Mouse (Mus musculus) embryonic facial prominence, embryonic 15.5 days (tissue): Measurements from ENCODE around the gene Gnptab. TPM values are rescaled to one million over a fixed set of nuclear protein-coding genes. Genes with fewer than 3 reads are reported as not detected.
"Not testable (repeated sequence)": the region's sequence is repeated elsewhere in the genome, so short reads cannot be mapped to it uniquely, and the experiment has no call there.

Experiments used
- ATAC-seq: fragments of 200-750 bp; cut with Nextera tagmentation; 2 replicates; pipeline ENCODE4 v1.8.0; 2017; ENCODE audit warnings: low read depth, moderate TSS enrichment; ENCODE audit not compliant: insufficient number of reproducible peaks, low FRiP score, low TSS enrichment
- H3K27ac ChIP-seq: fragments of 300-500 bp; sonication (generic); replicated peaks from 2 replicates; pipeline ENCODE4 v1.5.1; 2015; ENCODE audit warnings: mild to moderate bottlenecking, inconsistent platforms
- H3K27me3 ChIP-seq: fragments of 300-500 bp; sonication (generic); 2 replicates; pipeline ENCODE4 v1.6.1; 2015; ENCODE audit warnings: inconsistent platforms
- H3K36me3 ChIP-seq: fragments of 300-500 bp; sonication (generic); 2 replicates; pipeline ENCODE4 v1.6.1; 2015; ENCODE audit warnings: mild to moderate bottlenecking, inconsistent platforms
- H3K4me1 ChIP-seq: fragments of 300-500 bp; sonication (generic); 2 replicates; pipeline ENCODE4 v1.6.1; 2015; ENCODE audit warnings: inconsistent platforms
- H3K4me2 ChIP-seq: fragments of 300-500 bp; sonication (generic); replicated peaks from 2 replicates; pipeline ENCODE4 v1.6.1; 2015; ENCODE audit warnings: mild to moderate bottlenecking, inconsistent platforms
- H3K4me3 ChIP-seq: fragments of 300-500 bp; sonication (generic); replicated peaks from 2 replicates; pipeline ENCODE4 v1.5.1; 2015; ENCODE audit warnings: mild to moderate bottlenecking, inconsistent platforms
- H3K9ac ChIP-seq: fragments of 300-500 bp; sonication (generic); 2 replicates; pipeline ENCODE4 v1.6.1; 2015; ENCODE audit warnings: inconsistent platforms
- H3K9me3 ChIP-seq: fragments of 300-500 bp; sonication (generic); replicated peaks from 2 replicates; pipeline ENCODE4 v1.6.1; 2016; ENCODE audit warnings: inconsistent platforms
- WGBS: fragments of 180-500 bp; shearing (Covaris S2); methylation state at CpG from one replicate; pipeline ENCODE4 v1.1.7; 2015; 5-methylcytosine and 5-hydroxymethylcytosine counted together
- polyA plus RNA-seq: library from polyadenylated mRNA; unstranded; fragments of >200 nt; fragmentation: Nextera tagmentation; extraction: Ambion mirVana; gene quantifications from 2 replicates; pipeline ENCODE4 v1.2.1, GENCODE M21; 2015

Gnptab gene
- polyA plus RNA-seq, 1 experiment from 2014 or later, result 11.0 TPM

GRCm38 (mm10) chr10:88459502-88459992 is 80.6 kb downstream of the Gnptab start, which contains the start of gene Sycp3:
Sycp3 (plus strand) TSS chr10:88459569.
- no peaks in the 10 kb centered on the region for H3K9me3 ChIP-seq
- H3K4me1 ChIP-seq, result no peaks in the 10 kb centered on the region
- H3K27ac ChIP-seq, result no peak within 1 kb of the TSS
- no peaks in the 10 kb centered on the region for H3K27me3 ChIP-seq
- no peaks in the 10 kb centered on the region for H3K36me3 ChIP-seq
- 0 out of 2 replicates have a peak, but pooled peaks have one; percentile 39 for ATAC-seq
- 82% methylated on average over 33 of the region's 33 CpGs for WGBS
- H3K4me3 ChIP-seq, result no peak within 1 kb of the TSS
- no peak within 1 kb of the TSS for H3K9ac ChIP-seq
- H3K4me2 ChIP-seq, result no peak within 1 kb of the TSS

- H3K27ac ChIP-seq, result no peak overlapping the region
- no peak overlapping the region for H3K9ac ChIP-seq
- H3K9me3 ChIP-seq, result no peaks in the 10 kb centered on the region
- no peaks in the 10 kb centered on the region for H3K27me3 ChIP-seq
- H3K4me1 ChIP-seq, result no peaks in the 10 kb centered on the region
- 62% methylated on average over 18 of the region's 18 CpGs for WGBS
- H3K4me3 ChIP-seq, result no peak overlapping the region
- ATAC-seq, result no peak
- H3K36me3 ChIP-seq, result no peaks in the 10 kb centered on the region
- no peak overlapping the region for H3K4me2 ChIP-seq
These were observed 81.3 kb downstream of the Gnptab start for GRCm38 (mm10) chr10:88460122-88460820.

- not testable (repeated sequence) for H3K4me2 ChIP-seq, H3K9ac ChIP-seq, ATAC-seq, H3K36me3 ChIP-seq, H3K27ac ChIP-seq, H3K27me3 ChIP-seq, H3K4me3 ChIP-seq, H3K4me1 ChIP-seq, H3K9me3 ChIP-seq
- 87% methylated on average over 10 of the region's 10 CpGs for WGBS
These were observed 103.9 kb downstream of the Gnptab start for GRCm38 (mm10) chr10:88482866-88483265.

DNA sequence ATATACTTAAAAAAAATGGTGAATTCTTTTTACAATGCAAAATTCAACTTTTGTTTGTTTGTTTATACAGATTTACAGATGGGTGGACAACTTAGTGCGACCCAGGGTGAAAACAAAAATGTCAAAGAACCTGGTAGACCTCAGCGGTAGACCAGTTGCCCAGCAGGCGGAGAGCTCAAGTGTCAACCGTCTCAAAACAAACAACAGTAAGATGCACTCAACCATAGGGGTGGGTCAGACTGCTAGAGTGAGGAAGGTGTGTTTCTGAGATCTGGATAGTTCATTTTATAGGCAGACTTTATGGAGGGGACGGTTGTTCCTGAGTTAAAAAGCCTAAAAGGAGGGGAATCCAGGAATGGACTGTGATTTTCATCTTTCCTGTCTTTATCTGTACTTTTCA is 109.7 kb downstream of the Gnptab start:
- no peak for ATAC-seq

DNA sequence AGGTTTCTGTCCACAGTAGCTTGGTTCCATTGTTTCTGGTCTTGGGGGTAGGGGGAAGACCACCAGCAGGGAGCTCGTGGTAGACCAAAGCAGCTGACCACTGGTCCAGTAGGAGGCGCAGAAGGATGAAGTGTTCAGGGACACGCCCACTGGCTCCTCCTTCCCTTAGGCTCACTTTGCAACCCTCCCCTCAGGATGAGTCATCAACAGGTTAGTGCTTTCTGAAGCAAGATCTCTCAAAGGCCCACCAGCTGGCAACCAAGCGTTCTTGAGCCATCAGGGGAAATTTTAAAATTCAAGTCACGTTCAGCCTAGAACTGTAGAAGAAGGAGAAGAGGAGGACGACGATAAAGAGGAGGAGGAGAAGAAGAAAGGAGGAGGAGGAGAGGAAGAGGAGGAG is 112.7 kb downstream of the Gnptab start:
- Histone ChIP-seq H3K9me3 (no peaks in the 10 kb centered on the region), H3K4me3 (no peak overlapping the region), H3K4me1 (no peaks in the 10 kb centered on the region), H3K27me3 (no peaks in the 10 kb centered on the region), H3K27ac (no peak overlapping the region), H3K4me2 (no peak overlapping the region), H3K9ac (no peak overlapping the region), H3K36me3 (no peaks in the 10 kb centered on the region)
- 66% methylated on average over 7 of the region's 7 CpGs for WGBS
- no peak for ATAC-seq

More for the DNA sequence above, 109.7 kb downstream of the Gnptab start:
- H3K4me2 ChIP-seq, result no peak overlapping the region
- H3K27me3 ChIP-seq, result no peaks in the 10 kb centered on the region
- no peaks in the 10 kb centered on the region for H3K4me1 ChIP-seq
- no peak overlapping the region for H3K4me3 ChIP-seq
- no peaks in the 10 kb centered on the region for H3K9me3 ChIP-seq
- H3K27ac ChIP-seq, result no peak overlapping the region
- H3K36me3 ChIP-seq, result 0 out of 2 replicates have a peak, but pooled peaks cover 7% of the 10 kb centered on the region
- 86% methylated on average over 5 of the region's 5 CpGs for WGBS
- no peak overlapping the region for H3K9ac ChIP-seq

DNA sequence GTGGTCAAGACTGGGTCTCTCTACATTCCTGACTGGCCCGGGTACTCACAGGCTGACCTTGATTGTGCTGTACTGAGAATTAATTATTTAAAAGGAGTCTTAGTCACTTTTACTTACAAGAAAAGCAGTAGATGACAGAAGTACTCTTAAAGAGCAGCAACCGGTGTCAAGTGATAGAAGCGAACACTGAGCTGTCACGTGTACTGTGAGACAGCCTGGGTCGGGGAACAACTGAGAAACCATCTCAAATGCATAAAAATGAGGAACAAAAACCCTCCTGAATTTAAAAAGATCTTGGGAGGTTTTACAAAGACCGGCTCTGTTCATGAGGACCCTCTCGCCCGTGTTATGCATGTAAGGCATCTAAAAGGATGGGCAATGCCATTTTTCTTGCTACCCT is 113.7 kb downstream of the Gnptab start:
- H3K36me3 ChIP-seq, result no peaks in the 10 kb centered on the region
- H3K4me3 ChIP-seq, result no peak overlapping the region
- H3K4me1 ChIP-seq, result no peaks in the 10 kb centered on the region
- WGBS, result 82% methylated on average over 8 of the region's 8 CpGs
- H3K9ac ChIP-seq, result no peak overlapping the region
- no peaks in the 10 kb centered on the region for H3K27me3 ChIP-seq
- no peak for ATAC-seq
- H3K4me2 ChIP-seq, result no peak overlapping the region
- no peak overlapping the region for H3K27ac ChIP-seq
- no peaks in the 10 kb centered on the region for H3K9me3 ChIP-seq

DNA sequence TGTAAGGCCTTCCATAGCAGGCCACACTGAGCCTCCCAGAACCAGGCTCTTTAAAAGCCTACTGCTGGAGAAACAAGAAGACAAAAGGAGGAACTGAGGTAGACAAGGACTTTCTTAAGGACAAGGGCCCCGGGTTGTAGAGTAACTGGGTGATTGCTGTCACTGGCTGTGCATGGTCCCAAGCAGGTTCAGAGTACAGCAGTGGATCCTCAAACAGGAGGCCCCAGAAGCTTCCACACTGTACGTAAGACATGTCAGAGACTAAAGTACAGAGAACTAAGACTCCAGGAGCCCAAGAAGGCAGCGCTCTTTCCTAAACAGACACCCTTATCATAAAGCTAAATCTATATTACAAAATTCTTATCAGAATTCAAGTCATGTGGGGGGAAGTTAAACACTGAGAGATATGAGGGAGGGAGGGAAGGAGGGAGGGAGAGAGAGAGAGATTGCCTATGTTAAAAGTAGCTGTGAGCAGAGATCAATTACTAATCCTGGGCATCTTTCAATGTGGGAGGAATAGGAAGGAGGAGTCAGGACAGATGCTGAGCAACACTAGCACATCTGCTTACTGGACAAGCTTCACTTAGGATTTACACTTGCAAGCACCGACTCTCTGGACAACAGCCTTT is 116.1 kb downstream of the Gnptab start:
- Histone ChIP-seq H3K27me3 (no peaks in the 10 kb centered on the region), H3K4me2 (no peak overlapping the region), H3K4me1 (no peaks in the 10 kb centered on the region), H3K9ac (no peak overlapping the region), H3K4me3 (no peak overlapping the region), H3K36me3 (no peaks in the 10 kb centered on the region), H3K9me3 (no peaks in the 10 kb centered on the region), H3K27ac (no peak overlapping the region)
- WGBS, result 81% methylated on average over 4 of the region's 4 CpGs
- no peak for ATAC-seq

Other genes starting within 250 kb of the Gnptab start
- 8.6 TPM in 2 replicates for gene Parpbp, start 232.2 kb upstream of the Gnptab start, polyA plus RNA-seq
- 60.3 and 63.8 TPM in 2 replicates for gene Nup37, start 232.1 kb upstream of the Gnptab start, polyA plus RNA-seq
- gene Washc3, start 178.0 kb upstream of the Gnptab start, polyA plus RNA-seq, result 61.3 and 63.8 TPM in 2 replicates
- gene Dram1, start 52 bp upstream of the Gnptab start, polyA plus RNA-seq, result 3.1 and 3.5 TPM in 2 replicates
- gene Sycp3, start 80.4 kb downstream of the Gnptab start, polyA plus RNA-seq, result 0.47 TPM in 1 of 2 replicates, not detected in the other
- gene Chpt1, start 124.9 kb downstream of the Gnptab start, polyA plus RNA-seq, result 39.6 and 41.4 TPM in 2 replicates
- gene Mybpc1, start 226.0 kb downstream of the Gnptab start, polyA plus RNA-seq, result 46.6 and 56.5 TPM in 2 replicates